Mouse (Mus musculus): ENCODE data around the gene Sacs.
A peak's percentile ranks its signal among the peaks of the same experiment; 100 is the strongest.

Sacs gene

GRCm38 (mm10) chr14:61237101-61237654 is 98.9 kb downstream of the Sacs start:
- DNase-seq (ENCODE audit: low spot score in 2 of 2) = no peak

- DNase-seq (ENCODE audit: low spot score in 2 of 2) = no peak
Measured at GRCm38 (mm10) chr14:61238751-61239150, 100.5 kb downstream of the Sacs start.

GRCm38 (mm10) chr14:61242611-61243010 is 104.4 kb downstream of the Sacs start:
- DNase-seq (ENCODE audit: low spot score in 2 of 2) = peak in 1 of 2 experiments; percentile 29

GRCm38 (mm10) chr14:61246444-61246843 is 108.2 kb downstream of the Sacs start:
- peak in 1 of 2 experiments; percentile 34 for DNase-seq (ENCODE audit: low spot score in 2 of 2)

- DNase-seq (ENCODE audit: low spot score in 2 of 2) = no peak
Measured at GRCm38 (mm10) chr14:61252596-61253388, 114.5 kb downstream of the Sacs start.

GRCm38 (mm10) chr14:61258352-61258751 is 120.1 kb downstream of the Sacs start, which contains the start of gene Sgcg:
Gene Sgcg, minus strand, starts transcription at chr14:61258490.
- DNase-seq (ENCODE audit: low spot score in 2 of 2) = peak in 1 of 2 experiments; percentile 49

GRCm38 (mm10) chr14:61259084-61259483 is 120.8 kb downstream of the Sacs start:
- no peak for DNase-seq (ENCODE audit: low spot score in 2 of 2)

GRCm38 (mm10) chr14:61267908-61268475 is 129.7 kb downstream of the Sacs start:
- no peak for DNase-seq (ENCODE audit: low spot score in 2 of 2)

- no peak for DNase-seq (ENCODE audit: low spot score in 2 of 2)
Measured at GRCm38 (mm10) chr14:61274414-61275198, 136.3 kb downstream of the Sacs start.

- peak; percentile 40 to 77 for DNase-seq (ENCODE audit: low spot score in 2 of 2)
Measured at GRCm38 (mm10) chr14:61277285-61277684, 139.0 kb downstream of the Sacs start.

GRCm38 (mm10) chr14:61278676-61279300 is 140.5 kb downstream of the Sacs start:
- DNase-seq (ENCODE audit: low spot score in 2 of 2) = no peak

GRCm38 (mm10) chr14:61288606-61289286 is 150.5 kb downstream of the Sacs start:
- DNase-seq (ENCODE audit: low spot score in 2 of 2) = no peak

Measured in spleen, postnatal 4 days (tissue).